Mouse (Mus musculus): ENCODE data around the gene Exoc2. TPM values are rescaled to one million over a fixed set of nuclear protein-coding genes. Genes with fewer than 3 reads are reported as not detected.

The Exoc2 gene
- total and polyA plus RNA-seq, 3 experiments, result 22.1 to 26.0 TPM; not detected in 1

- H3K4me1 ChIP-seq (ENCODE audit: control insufficient read depth in 1 of 2, insufficient read depth in 2 of 2, low read length in 2 of 2), result no peaks in the 10 kb centered on the region
- H3K9me3 ChIP-seq (replicated peaks; ENCODE audit: insufficient read depth, low read length), result no peaks in the 10 kb centered on the region
- H3K27me3 ChIP-seq (ENCODE audit: control insufficient read depth in 1 of 2, insufficient read depth in 2 of 2, low read length in 2 of 2), result no peaks in the 10 kb centered on the region
- TF ChIP-seq MAZ (IDR thresholded peaks at IDR 0.05; ENCODE audit: low read depth, low read length), result no peak
- TF ChIP-seq BHLHE40 (IDR thresholded peaks at IDR 0.05; ENCODE audit: borderline replicate concordance, low read depth, low read length), result no peak
- no peak for TF ChIP-seq RCOR1 (IDR thresholded peaks at IDR 0.05; ENCODE audit: low read depth, low read length)
- TF ChIP-seq SIN3A (IDR thresholded peaks at IDR 0.05; ENCODE audit: low read length), result no peak
- no peak for TF ChIP-seq MAFK (IDR thresholded peaks at IDR 0.05; ENCODE audit: borderline replicate concordance, low read depth, low read length)
- no peak for TF ChIP-seq JUND (IDR thresholded peaks at IDR 0.05; ENCODE audit: low read depth, low read length)
- TF ChIP-seq HCFC1 (IDR thresholded peaks at IDR 0.05; ENCODE audit: low read depth, low read length), result no peak
- peak; percentile 73 for TF ChIP-seq RAD21 (IDR thresholded peaks at IDR 0.05; ENCODE audit: low read depth, low read length)
- no peak for TF ChIP-seq MYC (IDR thresholded peaks at IDR 0.05; ENCODE audit: low read depth, low read length)
- no peak for TF ChIP-seq USF1 (IDR thresholded peaks at IDR 0.05; ENCODE audit: low read depth, low read length)
- TF ChIP-seq ZC3H11A (IDR thresholded peaks at IDR 0.05; ENCODE audit: low read depth, low read length), result peak; percentile 4; the same call in 1 of the 2 replicates
- no peak for TF ChIP-seq KAT2A (conservative IDR thresholded peaks at IDR 0.05; ENCODE audit: low read depth, low read length)
- TF ChIP-seq UBTF (IDR thresholded peaks at IDR 0.05; ENCODE audit: borderline replicate concordance, insufficient read depth, low read depth, low read length), result no peak
- no peak for TF ChIP-seq POLR2AphosphoS2 (IDR thresholded peaks at IDR 0.05; ENCODE audit: low read length)
- no peak for TF ChIP-seq TBP (IDR thresholded peaks at IDR 0.05; ENCODE audit: low read depth, low read length)
- no peak for TF ChIP-seq EP300 (IDR thresholded peaks at IDR 0.05; ENCODE audit: low read depth in 1 of 2, low read length in 2 of 2)
- TF ChIP-seq POLR2A (IDR thresholded peaks at IDR 0.05; ENCODE audit: control insufficient read depth in 1 of 2, insufficient read depth in 1 of 2, low read depth in 1 of 2, low read length in 2 of 2, poor library complexity in 1 of 2), result no peak
- TF ChIP-seq ZNF384 (IDR thresholded peaks at IDR 0.05; ENCODE audit: low read depth, low read length), result no peak
- no peak for TF ChIP-seq MEF2A (IDR thresholded peaks at IDR 0.05; ENCODE audit: extremely low read depth, insufficient replicate concordance, low read depth, low read length, poor library complexity, severe bottlenecking)
- no peak for TF ChIP-seq ELF1 (IDR thresholded peaks at IDR 0.05; ENCODE audit: low read depth, low read length)
- no peak for TF ChIP-seq POLR2AphosphoS5 (IDR thresholded peaks at IDR 0.05; ENCODE audit: borderline replicate concordance, low read depth, low read length)
- no peak for TF ChIP-seq ZMIZ1 (IDR thresholded peaks at IDR 0.05; ENCODE audit: low read depth, low read length)
- TF ChIP-seq TAL1 (IDR thresholded peaks at IDR 0.05; ENCODE audit: low read length), result no peak
- no peak for TF ChIP-seq TCF12 (IDR thresholded peaks at IDR 0.05; ENCODE audit: low read depth, low read length)
- peak; percentile 70 to 85 (median 82) for TF ChIP-seq CTCF (IDR thresholded peaks at IDR 0.05 in 2 of 3, conservative IDR thresholded peaks at IDR 0.05 in 1 of 3; ENCODE audit: control insufficient read depth in 1 of 3, insufficient read depth in 1 of 3, low read depth in 2 of 3, low read length in 3 of 3, poor library complexity in 1 of 3, severe bottlenecking in 1 of 3)
- peak; percentile 64 for TF ChIP-seq SMC3 (IDR thresholded peaks at IDR 0.05; ENCODE audit: low read depth, low read length)
- TF ChIP-seq GABPA (IDR thresholded peaks at IDR 0.05; ENCODE audit: low read depth, low read length), result no peak
- TF ChIP-seq USF2 (IDR thresholded peaks at IDR 0.05; ENCODE audit: borderline replicate concordance in 1 of 2, insufficient read depth in 1 of 2, low read depth in 1 of 2, low read length in 2 of 2), result no peak
- TF ChIP-seq MXI1 (IDR thresholded peaks at IDR 0.05; ENCODE audit: low read depth, low read length), result no peak
- TF ChIP-seq CHD1 (IDR thresholded peaks at IDR 0.05; ENCODE audit: low read depth, low read length), result no peak
- H3K36me3 ChIP-seq (ENCODE audit: control insufficient read depth in 1 of 2, insufficient read depth in 2 of 2, low read length in 2 of 2), result peaks cover 0 to 5% of the 10 kb centered on the region in 2 experiments; a peak in 1 of 4 replicates
- no peak overlapping the region for H3K27ac ChIP-seq (ENCODE audit: control insufficient read depth, low read depth, low read length)
- no peaks in the 10 kb centered on the region for H3K79me2 ChIP-seq (ENCODE audit: control insufficient read depth, insufficient read depth, low read length, poor library complexity)
- H3K4me3 ChIP-seq (ENCODE audit: control insufficient read depth in 1 of 2, insufficient read depth in 1 of 2, low read depth in 2 of 2, low read length in 2 of 2), result no peak overlapping the region
- peak; percentile 84 for DNase-seq (ENCODE audit: low read depth, low spot score)
- H3K9ac ChIP-seq (ENCODE audit: control insufficient read depth, low read depth, low read length, poor library complexity, severe bottlenecking), result no peak overlapping the region
Observed at GRCm38 (mm10) chr13:30888480-30888879, 85.4 kb downstream of the Exoc2 start.
